Mouse (Mus musculus): ENCODE measurements around the gene Marc2.

DNA sequence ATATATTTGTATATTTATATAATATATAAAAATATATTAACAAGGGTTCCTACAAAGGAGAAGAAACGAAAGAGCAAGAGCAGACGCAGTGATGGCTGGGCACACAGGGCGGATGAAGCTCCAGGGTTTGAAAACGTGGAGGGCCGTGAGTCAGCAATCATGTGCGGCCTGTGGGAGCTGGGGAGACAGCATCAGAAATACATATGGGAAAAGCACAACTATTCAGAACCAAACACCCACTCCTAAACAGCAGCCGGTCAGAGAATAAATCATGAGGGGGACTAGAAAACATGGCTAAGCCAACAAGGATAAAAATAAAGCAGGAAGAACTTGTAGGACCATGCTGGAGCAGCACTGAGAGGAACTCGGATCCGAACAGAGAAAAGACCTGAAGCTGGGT, 11.0 kb upstream of the Marc2 start:
- TF ChIP-seq CTCF (IDR thresholded peaks at IDR 0.05; ENCODE audit: extremely low read depth, insufficient read depth, low read length) (no peak), POLR2A (IDR thresholded peaks at IDR 0.05; ENCODE audit: extremely low read depth, insufficient read depth, low read length) (peak; percentile 32; the same call in 1 of the 2 replicates)

Measured in cortical plate, adult 2 months (tissue).